Mouse (Mus musculus) B cell, adult 2 months (primary cell): Measurements from ENCODE around the gene Tmc3.

Source experiments
- DNase-seq, 2 experiments: peaks; one replicate each; pipeline ENCODE4 v3.0.0; 2022

Gene Tmc3

GRCm38 (mm10) chr7:83671573-83671972, 86.8 kb downstream of the Tmc3 start:
- DNase-seq = no peak
